Mouse (Mus musculus): ENCODE results near the gene Spry2. TPM values are rescaled to one million over a fixed set of nuclear protein-coding genes. Genes with fewer than 3 reads are reported as not detected.

The Spry2 gene
- polyA plus RNA-seq (2012; rRNA removed), result 11.3 and 20.5 TPM in 2 replicates

DNA sequence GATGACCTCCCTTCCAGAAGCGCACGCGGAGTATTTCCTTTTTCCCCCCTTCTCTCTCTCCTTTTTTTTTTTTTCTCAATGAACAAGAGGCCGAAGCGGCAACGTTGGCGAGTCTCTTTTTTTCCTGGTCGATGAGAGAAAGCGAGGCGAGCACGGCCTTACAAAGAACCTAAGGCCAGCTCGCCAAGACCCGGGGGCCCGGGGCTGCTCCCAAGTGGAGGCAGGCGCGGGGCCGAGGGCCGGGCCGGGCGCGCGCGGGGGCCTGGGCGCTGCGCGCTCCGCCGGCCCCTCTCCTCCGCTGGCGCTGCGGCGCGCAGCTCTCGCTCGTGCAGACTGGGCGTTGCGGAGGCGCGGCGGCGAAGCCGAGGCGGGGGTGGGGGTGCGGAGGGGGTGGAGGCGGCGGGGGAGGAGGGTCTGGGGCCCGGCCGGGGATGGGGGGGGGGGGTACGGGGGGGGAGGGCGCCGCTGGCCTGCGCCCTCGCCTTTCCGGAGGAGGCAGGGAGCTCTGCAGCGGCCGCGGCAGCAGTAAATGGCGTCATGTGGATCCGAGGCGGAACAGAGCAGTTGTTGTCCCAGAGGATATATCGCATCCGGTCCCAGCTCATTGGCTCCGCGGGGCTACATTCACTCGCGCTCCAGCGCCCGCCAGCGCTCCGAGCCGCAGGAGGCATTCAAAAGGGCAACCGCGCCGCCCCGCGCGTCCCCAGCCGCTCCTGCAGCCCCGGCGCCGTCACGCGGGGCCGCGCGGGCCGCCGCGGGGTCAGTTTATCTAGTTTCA is at the start of gene Spry2:
Spry2 (minus strand) TSS at position 29 of the 778 bp plus-strand sequence.
- peak; percentile 80 for TF ChIP-seq POLR2A (IDR thresholded peaks at IDR 0.05; ENCODE audit: borderline replicate concordance, extremely low read depth, insufficient read depth, insufficient read length, poor library complexity, severe bottlenecking)
- no peak for TF ChIP-seq CTCF (IDR thresholded peaks at IDR 0.05; ENCODE audit: borderline replicate concordance, extremely low read depth, insufficient read depth, insufficient read length)
- DNase-seq (ENCODE audit: low read depth), result peak; percentile 98

DNA sequence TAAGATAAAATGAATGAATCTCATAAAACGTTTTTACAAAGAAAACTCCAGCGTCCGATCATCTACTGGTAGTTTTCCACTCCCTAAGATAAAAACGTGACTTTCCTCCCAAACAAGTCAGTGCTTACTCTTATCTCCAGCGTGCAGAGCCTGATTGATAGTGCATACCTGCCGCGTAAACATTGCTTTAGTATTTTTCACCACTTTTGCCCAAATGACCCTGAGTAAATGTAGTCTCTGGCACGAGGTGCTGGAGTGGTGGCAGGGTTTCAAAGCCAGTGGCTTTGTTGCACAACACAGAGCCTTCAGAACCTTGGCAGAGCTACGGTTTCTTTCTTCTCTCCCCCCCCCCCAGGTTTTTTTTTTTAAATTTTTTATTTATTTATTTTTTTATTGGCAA is 44.7 kb upstream of the Spry2 start:
- TF ChIP-seq CTCF (IDR thresholded peaks at IDR 0.05; ENCODE audit: borderline replicate concordance, extremely low read depth, insufficient read depth, insufficient read length), result no peak
- no peak for TF ChIP-seq POLR2A (IDR thresholded peaks at IDR 0.05; ENCODE audit: borderline replicate concordance, extremely low read depth, insufficient read depth, insufficient read length, poor library complexity, severe bottlenecking)
- DNase-seq (ENCODE audit: low read depth), result no peak

DNA sequence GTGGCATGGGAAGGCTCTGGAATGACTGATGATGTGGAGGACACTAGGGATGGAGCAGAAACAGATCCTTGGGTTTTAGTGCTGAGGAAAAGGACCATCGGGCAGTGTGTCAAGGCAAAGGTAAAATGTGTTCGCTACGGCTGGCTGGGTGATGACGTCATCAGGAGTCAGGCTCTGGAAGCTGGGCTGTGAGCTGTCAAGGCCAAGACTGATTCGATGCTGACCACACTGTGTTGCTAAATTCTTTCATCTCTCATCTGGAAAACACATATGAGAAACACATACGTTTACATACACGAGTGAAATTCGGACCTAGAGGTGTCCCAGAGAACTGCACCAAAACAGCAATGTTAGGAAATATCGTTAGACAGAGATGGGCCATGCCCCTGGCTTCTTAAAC is 30.1 kb upstream of the Spry2 start:
- no peak for DNase-seq (ENCODE audit: low read depth)
- TF ChIP-seq POLR2A (IDR thresholded peaks at IDR 0.05; ENCODE audit: borderline replicate concordance, extremely low read depth, insufficient read depth, insufficient read length, poor library complexity, severe bottlenecking) (no peak), CTCF (IDR thresholded peaks at IDR 0.05; ENCODE audit: borderline replicate concordance, extremely low read depth, insufficient read depth, insufficient read length) (no peak)

DNA sequence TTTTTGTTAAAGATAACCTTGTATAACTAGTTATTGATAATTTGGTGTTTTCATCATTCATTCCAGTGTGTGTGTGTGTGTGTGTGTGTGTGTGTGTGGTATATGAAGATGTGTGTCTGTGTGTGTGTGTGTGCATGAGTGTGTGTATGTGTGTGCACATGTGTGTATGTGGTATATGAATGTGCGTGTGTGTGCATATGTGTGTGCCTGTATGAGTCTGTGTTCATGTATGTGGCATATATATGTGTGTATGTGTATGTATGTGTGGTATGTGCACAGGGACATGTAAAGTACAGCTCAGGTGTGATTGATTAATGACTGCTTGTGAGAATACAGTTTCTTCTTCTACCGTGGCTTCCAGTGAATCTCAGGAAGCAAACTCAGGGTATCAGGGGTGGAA is 28.7 kb upstream of the Spry2 start:
- TF ChIP-seq POLR2A (IDR thresholded peaks at IDR 0.05; ENCODE audit: borderline replicate concordance, extremely low read depth, insufficient read depth, insufficient read length, poor library complexity, severe bottlenecking) (no peak), CTCF (IDR thresholded peaks at IDR 0.05; ENCODE audit: borderline replicate concordance, extremely low read depth, insufficient read depth, insufficient read length) (no peak)
- DNase-seq (ENCODE audit: low read depth), result no peak

DNA sequence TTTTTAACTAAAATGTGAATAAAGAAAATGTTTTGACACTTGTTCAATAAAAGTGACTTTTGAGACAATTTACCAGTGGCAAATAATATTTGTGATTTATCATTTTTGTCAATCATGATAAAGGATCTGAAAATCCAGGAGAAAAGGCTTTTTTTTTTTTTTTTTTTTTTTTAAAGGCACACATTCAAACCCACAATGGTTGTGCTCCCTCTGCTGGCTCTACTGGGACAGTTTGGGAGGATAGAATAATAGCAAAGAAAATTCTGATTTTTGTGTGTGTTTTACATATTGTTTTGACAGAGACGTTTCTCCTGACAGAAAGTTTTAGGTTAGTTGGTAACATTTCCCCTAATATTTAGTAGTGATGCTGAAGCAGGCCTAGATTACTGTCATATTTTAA is 28.1 kb upstream of the Spry2 start:
- TF ChIP-seq POLR2A (IDR thresholded peaks at IDR 0.05; ENCODE audit: borderline replicate concordance, extremely low read depth, insufficient read depth, insufficient read length, poor library complexity, severe bottlenecking), result no peak
- peak; percentile 39 for TF ChIP-seq CTCF (IDR thresholded peaks at IDR 0.05; ENCODE audit: borderline replicate concordance, extremely low read depth, insufficient read depth, insufficient read length)
- peak; percentile 65 for DNase-seq (ENCODE audit: low read depth)

DNA sequence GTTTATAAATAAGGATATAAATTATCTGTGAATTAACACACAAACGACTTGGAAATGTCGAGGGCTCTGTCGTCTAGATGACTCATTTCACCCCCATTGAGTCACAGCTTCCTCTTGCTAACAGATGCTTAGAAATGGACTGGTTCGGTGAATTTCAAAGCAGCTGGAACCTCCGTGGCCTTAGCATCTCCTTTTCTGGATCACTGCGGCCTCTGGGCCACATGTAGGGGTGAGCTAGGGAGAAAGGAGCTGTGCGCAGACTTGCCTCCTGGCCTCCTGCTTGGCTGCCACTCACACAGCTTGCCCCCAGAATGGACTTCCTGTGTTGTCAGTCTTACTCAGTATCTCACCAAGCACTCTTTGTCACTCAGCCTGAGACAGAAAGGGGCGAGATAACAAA is 26.3 kb upstream of the Spry2 start:
- TF ChIP-seq POLR2A (IDR thresholded peaks at IDR 0.05; ENCODE audit: borderline replicate concordance, extremely low read depth, insufficient read depth, insufficient read length, poor library complexity, severe bottlenecking), result no peak
- TF ChIP-seq CTCF (IDR thresholded peaks at IDR 0.05; ENCODE audit: borderline replicate concordance, extremely low read depth, insufficient read depth, insufficient read length), result no peak
- peak; percentile 14 for DNase-seq (ENCODE audit: low read depth)

DNA sequence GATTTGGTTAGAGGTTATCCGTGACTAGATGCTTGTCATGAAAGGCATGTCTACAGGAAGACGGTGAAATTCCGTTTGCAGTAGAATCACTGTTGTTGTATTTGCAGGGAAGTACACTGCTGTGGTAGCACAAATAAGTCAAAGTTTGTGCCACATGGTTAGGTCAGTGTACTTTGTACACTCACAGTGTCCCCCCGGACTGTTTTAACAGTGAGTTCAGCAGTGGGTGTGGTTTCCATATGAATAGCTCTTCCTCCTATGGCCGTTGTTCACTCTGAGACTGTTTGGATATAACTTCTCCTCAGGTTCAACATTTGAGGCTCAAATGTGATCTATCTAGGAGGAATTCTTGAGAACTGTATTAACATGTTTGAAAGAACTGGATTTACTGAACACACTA is 25.8 kb upstream of the Spry2 start:
- TF ChIP-seq POLR2A (IDR thresholded peaks at IDR 0.05; ENCODE audit: borderline replicate concordance, extremely low read depth, insufficient read depth, insufficient read length, poor library complexity, severe bottlenecking) (no peak), CTCF (IDR thresholded peaks at IDR 0.05; ENCODE audit: borderline replicate concordance, extremely low read depth, insufficient read depth, insufficient read length) (no peak)
- DNase-seq (ENCODE audit: low read depth), result no peak

DNA sequence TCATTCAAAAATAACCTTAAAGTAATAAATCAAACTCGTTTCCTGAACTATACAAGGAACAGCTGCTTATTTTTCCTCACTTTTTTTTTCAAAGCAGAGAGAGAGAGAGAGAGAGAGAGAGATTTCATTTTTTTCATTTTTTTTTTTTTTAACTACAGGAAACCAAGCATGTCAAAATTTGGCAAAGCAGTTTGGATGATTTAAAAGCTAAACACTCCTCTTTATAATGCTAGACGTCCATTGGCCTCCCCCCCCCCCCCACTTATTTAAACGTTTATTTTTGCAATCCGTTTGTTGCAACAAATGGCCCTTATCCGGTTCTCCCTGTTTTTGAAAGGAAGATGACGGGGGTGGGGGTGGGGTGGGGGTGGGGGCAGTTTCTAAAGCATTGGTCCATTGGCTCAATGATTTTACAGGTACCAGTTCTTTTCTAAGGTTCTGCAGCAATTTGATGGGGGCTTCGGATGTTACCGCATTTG is 24.6 kb upstream of the Spry2 start:
- DNase-seq (ENCODE audit: low read depth), result no peak
- TF ChIP-seq CTCF (IDR thresholded peaks at IDR 0.05; ENCODE audit: borderline replicate concordance, extremely low read depth, insufficient read depth, insufficient read length), result no peak
- no peak for TF ChIP-seq POLR2A (IDR thresholded peaks at IDR 0.05; ENCODE audit: borderline replicate concordance, extremely low read depth, insufficient read depth, insufficient read length, poor library complexity, severe bottlenecking)

DNA sequence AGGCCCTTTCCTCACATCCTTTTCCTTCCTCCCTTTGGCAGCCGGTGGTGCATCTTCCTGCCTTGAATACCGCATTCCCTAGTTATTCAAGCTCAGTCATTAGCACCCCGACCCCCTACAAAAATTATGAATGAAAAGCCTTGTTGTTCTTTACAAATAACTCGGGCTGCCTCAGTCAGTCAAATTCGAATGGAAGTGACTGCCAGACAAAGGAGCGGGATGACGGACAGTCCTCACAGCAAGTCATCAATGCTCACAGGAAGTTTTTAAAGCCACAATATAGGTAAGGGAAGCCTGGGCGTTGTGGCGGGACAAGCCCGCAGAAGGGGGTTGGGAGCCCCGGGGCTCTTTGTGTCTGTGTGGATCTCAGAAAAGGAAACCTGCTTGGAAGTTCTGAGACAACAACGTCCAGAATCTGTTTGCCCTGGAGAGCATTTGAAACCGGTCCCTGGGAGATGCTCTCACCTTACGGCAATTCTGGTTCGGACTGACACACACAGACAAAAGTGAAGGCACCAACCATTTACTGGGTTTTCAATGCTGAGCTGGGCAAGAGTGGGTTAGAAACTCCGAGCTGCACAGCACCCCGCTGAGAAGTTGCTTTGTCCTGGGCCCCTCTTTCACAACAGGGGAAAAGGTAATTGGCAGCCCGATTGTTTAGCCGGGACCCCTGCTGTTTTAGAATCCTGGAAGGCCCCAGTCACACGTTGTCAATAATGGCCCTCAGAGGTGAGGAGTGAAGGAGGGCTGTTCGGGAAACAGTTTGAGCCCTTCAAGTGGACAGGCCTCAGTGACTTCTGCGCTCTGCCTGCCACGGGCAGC is 24.0 kb upstream of the Spry2 start:
- TF ChIP-seq POLR2A (IDR thresholded peaks at IDR 0.05; ENCODE audit: borderline replicate concordance, extremely low read depth, insufficient read depth, insufficient read length, poor library complexity, severe bottlenecking) (no peak), CTCF (IDR thresholded peaks at IDR 0.05; ENCODE audit: borderline replicate concordance, extremely low read depth, insufficient read depth, insufficient read length) (no peak)
- peak; percentile 70 for DNase-seq (ENCODE audit: low read depth)

DNA sequence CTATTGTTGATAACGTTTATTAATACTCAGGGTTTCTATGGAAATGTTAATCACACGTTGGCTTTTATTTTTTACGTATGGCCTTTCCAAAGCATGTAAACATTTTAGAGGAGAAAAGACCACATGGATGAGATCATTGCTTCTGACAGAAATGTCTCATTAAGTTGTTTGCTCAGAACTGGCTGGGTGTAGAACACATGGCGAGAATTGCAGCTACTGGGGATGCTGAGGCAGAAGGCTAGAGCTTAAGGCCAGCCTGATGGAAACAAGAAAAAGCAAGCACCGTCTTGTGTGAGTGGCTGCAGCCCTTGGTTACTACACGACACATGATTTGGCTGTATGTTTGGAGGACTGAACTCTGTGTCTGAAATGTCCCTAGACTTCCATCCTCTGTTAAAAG is 10.6 kb upstream of the Spry2 start:
- DNase-seq (ENCODE audit: low read depth), result no peak
- TF ChIP-seq CTCF (IDR thresholded peaks at IDR 0.05; ENCODE audit: borderline replicate concordance, extremely low read depth, insufficient read depth, insufficient read length) (no peak), POLR2A (IDR thresholded peaks at IDR 0.05; ENCODE audit: borderline replicate concordance, extremely low read depth, insufficient read depth, insufficient read length, poor library complexity, severe bottlenecking) (no peak)

DNA sequence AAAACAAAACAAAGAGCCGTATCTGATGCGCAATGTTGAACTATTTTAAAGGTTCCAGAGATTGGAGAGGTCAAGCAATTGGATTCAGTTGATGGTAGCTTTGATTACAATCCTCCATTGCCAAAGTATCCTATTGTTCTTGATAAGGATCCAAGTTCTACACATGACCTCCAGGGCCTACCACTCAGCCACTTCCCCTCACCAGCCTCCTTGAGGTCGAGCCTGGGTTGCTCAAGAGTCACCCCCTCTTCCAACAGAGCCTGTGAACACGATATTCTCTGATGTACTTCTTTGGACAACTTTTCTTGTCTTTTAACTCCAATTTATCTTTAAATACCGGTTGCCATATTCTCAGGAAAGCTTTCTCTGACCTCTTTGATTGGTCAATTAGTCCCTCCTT is 9.3 kb upstream of the Spry2 start:
- DNase-seq (ENCODE audit: low read depth), result no peak

More for the DNA sequence above, 9.3 kb upstream of the Spry2 start:
- TF ChIP-seq POLR2A (IDR thresholded peaks at IDR 0.05; ENCODE audit: borderline replicate concordance, extremely low read depth, insufficient read depth, insufficient read length, poor library complexity, severe bottlenecking), result no peak
- TF ChIP-seq CTCF (IDR thresholded peaks at IDR 0.05; ENCODE audit: borderline replicate concordance, extremely low read depth, insufficient read depth, insufficient read length), result no peak

Measured in brain, embryonic 14.5 days (tissue).